Mouse (Mus musculus) forebrain, embryonic 14.5 days (tissue): ENCODE data around the gene Odf2l. TPM values are rescaled to one million over a fixed set of nuclear protein-coding genes. Genes with fewer than 3 reads are reported as not detected.

Experiments used
- ATAC-seq: fragments of 200-750 bp; cut with Nextera tagmentation; 2 replicates; pipeline ENCODE4 v1.8.0; 2017; ENCODE audit warnings: mild to moderate bottlenecking, moderate library complexity
- DNase-seq: peaks from one replicate; pipeline ENCODE4 v3.0.0-alpha.2; 2015; ENCODE audit warnings: low spot score
- H3K27ac ChIP-seq: fragments of 300-500 bp; sonication (generic); 2 replicates; pipeline ENCODE4 v1.5.1; 2014; ENCODE audit warnings: low read depth, mild to moderate bottlenecking, control low read depth, low read length, moderate library complexity
- H3K27me3 ChIP-seq: fragments of 300-500 bp; sonication (generic); replicated peaks from 2 replicates; pipeline ENCODE4 v1.6.1; 2014; ENCODE audit warnings: low read length, control low read depth, mixed read lengths; ENCODE audit not compliant: control insufficient read depth, insufficient read depth
- H3K36me3 ChIP-seq: fragments of 300-500 bp; sonication (generic); 2 replicates; pipeline ENCODE4 v1.6.1; 2014; ENCODE audit warnings: low read length, control low read depth; ENCODE audit not compliant: control insufficient read depth, insufficient read depth
- H3K4me1 ChIP-seq: fragments of 300-500 bp; sonication (generic); 2 replicates; pipeline ENCODE4 v1.6.1; 2014; ENCODE audit warnings: antibody characterized with exemption, low read length, control low read depth; ENCODE audit not compliant: control insufficient read depth, insufficient read depth
- H3K4me2 ChIP-seq: fragments of 300-500 bp; sonication (generic); 2 replicates; pipeline ENCODE4 v1.6.1; 2014; ENCODE audit warnings: mild to moderate bottlenecking, control low read depth, low read length
- H3K4me3 ChIP-seq: fragments of 300-500 bp; sonication (generic); 2 replicates; pipeline ENCODE4 v1.5.1; 2014; ENCODE audit warnings: low read depth, low read length, control low read depth
- H3K9ac ChIP-seq: fragments of 300-500 bp; sonication (generic); 2 replicates; pipeline ENCODE4 v1.6.1; 2014; ENCODE audit warnings: mild to moderate bottlenecking, low read length, control low read depth, moderate library complexity
- H3K9me3 ChIP-seq: fragments of 300-500 bp; sonication (generic); replicated peaks from 2 replicates; pipeline ENCODE4 v1.6.1; 2016; ENCODE audit warnings: low read length, control low read depth, mixed read lengths; ENCODE audit not compliant: control insufficient read depth
- WGBS: fragments of 180-500 bp; shearing (Covaris S2); extraction: QIAGEN DNeasy Blood & Tissue Kit; methylation state at CpG from one replicate; pipeline ENCODE4 v1.1.7; 2014; 5-methylcytosine and 5-hydroxymethylcytosine counted together
- polyA plus RNA-seq: library from polyadenylated mRNA; unstranded; fragments of >200 nt; fragmentation: Nextera tagmentation; extraction: Ambion mirVana; gene quantifications from 2 replicates; pipeline ENCODE4 v1.2.1, GENCODE M21; 2014

The Odf2l gene
- polyA plus RNA-seq, 1 experiment from 2014 or later: 16.6 TPM

GRCm38 (mm10) chr3:145171390-145172060 lies 53.1 kb downstream of the Odf2l start:
- 81% methylated on average over 4 of the region's 4 CpGs for WGBS
- Histone ChIP-seq H3K4me1 (no peaks in the 10 kb centered on the region), H3K4me2 (no peak overlapping the region), H3K36me3 (no peaks in the 10 kb centered on the region), H3K9me3 (no peaks in the 10 kb centered on the region), H3K27ac (no peak overlapping the region), H3K9ac (no peak overlapping the region), H3K27me3 (no peaks in the 10 kb centered on the region), H3K4me3 (no peak overlapping the region)
- DNase-seq (no peak), ATAC-seq (no peak)

DNA sequence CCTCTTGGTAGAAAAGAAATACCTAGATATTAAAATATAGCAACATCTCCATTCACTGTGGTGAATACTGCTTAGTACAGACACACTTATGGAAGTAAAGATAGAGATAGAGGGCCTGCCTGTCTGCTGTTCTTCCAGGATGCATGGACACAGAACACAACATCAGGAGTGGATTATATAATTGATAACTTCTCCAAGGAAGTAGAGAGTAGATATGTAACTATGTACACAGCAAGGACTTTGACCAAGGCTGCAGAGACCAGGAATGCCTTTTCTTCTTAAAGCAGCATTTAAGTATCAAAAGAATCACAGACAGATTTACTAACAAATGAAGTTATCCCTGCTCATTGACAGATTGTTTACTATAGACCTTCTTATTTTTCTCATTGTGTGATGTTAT lies 66.3 kb downstream of the Odf2l start:
- ATAC-seq: no peak

GRCm38 (mm10) chr3:145191972-145192371 lies 73.6 kb downstream of the Odf2l start:
- Histone ChIP-seq H3K27ac (no peak overlapping the region), H3K4me3 (no peak overlapping the region), H3K36me3 (no peaks in the 10 kb centered on the region), H3K9ac (no peak overlapping the region), H3K4me2 (no peak overlapping the region), H3K4me1 (no peaks in the 10 kb centered on the region), H3K27me3 (no peaks in the 10 kb centered on the region), H3K9me3 (no peaks in the 10 kb centered on the region)
- ATAC-seq (no peak), DNase-seq (no peak)
- 86% methylated on average over 2 of the region's 2 CpGs for WGBS

More for the DNA sequence above, 66.3 kb downstream of the Odf2l start:
- no peaks in the 10 kb centered on the region for H3K27me3 ChIP-seq
- H3K27ac ChIP-seq: no peak overlapping the region
- no peak for DNase-seq
- no peak overlapping the region for H3K9ac ChIP-seq
- no peaks in the 10 kb centered on the region for H3K36me3 ChIP-seq
- H3K4me2 ChIP-seq: no peak overlapping the region
- no peaks in the 10 kb centered on the region for H3K4me1 ChIP-seq
- no peak overlapping the region for H3K4me3 ChIP-seq
- H3K9me3 ChIP-seq: no peaks in the 10 kb centered on the region; the same call in 1 of the 2 replicates

GRCm38 (mm10) chr3:145195240-145195923 lies 77.0 kb downstream of the Odf2l start:
- Histone ChIP-seq H3K9me3 (no peaks in the 10 kb centered on the region), H3K4me3 (no peak overlapping the region), H3K36me3 (no peaks in the 10 kb centered on the region), H3K4me1 (no peaks in the 10 kb centered on the region), H3K9ac (no peak overlapping the region), H3K27me3 (no peaks in the 10 kb centered on the region), H3K4me2 (no peak overlapping the region), H3K27ac (no peak overlapping the region)
- ATAC-seq: no peak
- DNase-seq: no peak
- WGBS: 89% methylated on average over 8 of the region's 8 CpGs

DNA sequence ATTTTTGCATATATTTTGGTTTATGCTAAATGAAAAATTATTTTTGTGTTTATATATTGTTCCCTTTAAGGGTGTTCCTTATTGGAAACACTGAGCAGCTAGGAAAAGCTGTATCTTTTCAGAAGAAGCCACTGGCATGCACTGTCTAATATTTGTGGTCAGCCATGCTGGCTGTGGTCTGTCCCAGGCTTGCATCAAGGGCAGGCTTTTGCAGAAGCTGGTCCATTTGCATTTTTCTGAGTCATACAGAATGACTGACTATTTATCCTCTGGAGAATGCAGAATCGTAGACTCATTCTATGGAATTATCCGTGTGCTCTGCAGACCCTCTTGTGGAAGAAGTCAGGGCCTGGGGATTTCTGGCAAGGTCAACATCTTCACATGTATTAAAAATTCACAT lies 79.7 kb downstream of the Odf2l start:
- H3K4me3 ChIP-seq: no peak overlapping the region
- H3K9ac ChIP-seq: no peak overlapping the region
- H3K9me3 ChIP-seq: no peaks in the 10 kb centered on the region
- H3K4me2 ChIP-seq: no peak overlapping the region
- H3K27me3 ChIP-seq: no peaks in the 10 kb centered on the region
- H3K27ac ChIP-seq: no peak overlapping the region
- no peak for DNase-seq
- no peaks in the 10 kb centered on the region for H3K4me1 ChIP-seq
- 88% methylated on average over 2 of the region's 2 CpGs for WGBS
- ATAC-seq: no peak
- H3K36me3 ChIP-seq: no peaks in the 10 kb centered on the region

Other genes with a start within 250 kb of the Odf2l start
- gene Clca4b, start 186.1 kb upstream of the Odf2l start, polyA plus RNA-seq: not detected in 2 replicates
- gene Clca4a, start 143.5 kb upstream of the Odf2l start, polyA plus RNA-seq: not detected in 2 replicates
- gene Clca1, start 85.8 kb upstream of the Odf2l start, polyA plus RNA-seq: not detected in 2 replicates
- 0.11 TPM in 1 of 2 replicates, not detected in the other for gene Clca2, start 19.1 kb upstream of the Odf2l start, polyA plus RNA-seq
- 0.18 and 0.20 TPM in 2 replicates for gene Col24a1, start 173.9 kb downstream of the Odf2l start, polyA plus RNA-seq